Mouse (Mus musculus) WW6 (cell line): Measurements from ENCODE around the gene Tle4.

Experiments
- DNase-seq: peaks from one replicate; pipeline ENCODE4 v3.0.0-alpha.2; 2013; ENCODE audit warnings: low read depth, low spot score

Tle4 gene

DNA sequence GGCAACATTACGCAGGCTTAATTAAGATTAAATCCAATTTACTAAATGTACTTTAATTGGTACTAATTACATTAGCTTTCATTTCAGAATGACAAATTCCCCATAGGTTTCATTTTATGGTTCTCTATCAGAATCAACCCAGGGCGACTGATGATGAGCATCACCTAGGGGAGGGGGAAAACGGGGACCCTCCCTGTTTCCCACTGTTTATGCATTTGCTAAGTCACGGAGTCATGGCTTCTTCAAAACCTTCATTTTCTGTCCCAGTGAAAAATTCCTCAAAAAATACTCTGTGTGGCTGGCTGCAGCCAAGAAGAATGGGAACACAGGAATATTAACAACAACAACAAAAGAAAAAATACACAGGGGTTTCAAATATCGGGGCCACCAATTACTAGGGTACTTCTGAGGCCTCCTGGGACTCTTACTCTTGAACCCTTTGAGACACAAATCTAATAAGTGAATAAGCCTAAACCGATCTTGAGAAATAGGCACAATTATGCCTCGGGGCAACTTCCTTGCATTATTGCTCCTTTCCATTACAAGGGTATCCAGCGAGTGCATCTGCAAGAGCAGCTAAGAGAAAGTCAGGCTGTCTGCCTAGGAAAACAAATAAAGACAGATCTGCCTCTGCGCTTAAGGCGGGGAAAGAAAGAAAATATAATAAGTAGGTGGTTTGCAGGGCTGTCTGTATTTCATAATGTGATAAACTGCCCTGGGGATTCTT, 5.9 kb downstream of the Tle4 start:
- DNase-seq = no peak

DNA sequence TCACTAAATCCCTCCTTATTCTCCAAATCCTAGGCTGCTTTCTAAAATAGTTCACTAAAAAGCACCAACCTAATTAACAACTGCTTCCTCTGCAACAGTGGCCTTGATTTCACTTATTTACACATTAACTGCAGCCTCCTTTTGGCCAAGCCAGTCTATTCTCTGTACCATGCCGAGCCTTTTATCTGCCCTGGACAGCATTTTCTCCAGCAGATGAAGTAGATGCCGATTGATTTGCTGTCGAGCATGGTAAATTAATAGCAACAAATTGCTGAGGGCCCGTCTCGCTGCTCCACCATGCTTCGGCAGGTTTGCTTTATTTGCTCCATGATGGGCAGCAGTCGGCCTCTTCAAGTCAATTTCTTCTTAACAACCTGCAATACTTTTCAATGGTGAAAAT, 7.7 kb downstream of the Tle4 start:
- DNase-seq = no peak

GRCm38 (mm10) chr19:14588221-14589123, 9.4 kb downstream of the Tle4 start:
- no peak for DNase-seq

- no peak for DNase-seq
Observed at GRCm38 (mm10) chr19:14586171-14586570, 11.7 kb downstream of the Tle4 start.

DNA sequence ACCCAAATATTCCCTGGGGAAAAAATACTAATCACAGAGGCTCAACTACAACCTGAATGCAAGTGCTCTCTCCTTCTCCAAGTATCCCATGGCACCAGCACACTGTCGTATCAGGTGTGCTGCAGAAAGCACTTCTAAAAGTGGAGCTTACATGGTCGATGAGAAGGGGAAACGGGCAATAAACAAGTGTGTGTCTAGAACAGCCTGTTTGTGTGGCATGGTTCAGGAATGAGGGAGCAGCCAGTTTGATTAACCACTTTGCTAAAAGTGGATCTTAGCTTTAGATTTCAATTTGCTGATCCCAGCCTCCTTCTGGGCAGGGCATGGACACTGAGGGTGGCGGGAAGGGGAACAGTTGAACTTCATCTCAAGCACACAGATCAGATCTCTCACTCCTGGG, 12.1 kb downstream of the Tle4 start:
- DNase-seq = no peak

GRCm38 (mm10) chr19:14585235-14585634, 12.6 kb downstream of the Tle4 start:
- no peak for DNase-seq

- no peak for DNase-seq
Observed at GRCm38 (mm10) chr19:14578698-14579097, 19.2 kb downstream of the Tle4 start.

DNA sequence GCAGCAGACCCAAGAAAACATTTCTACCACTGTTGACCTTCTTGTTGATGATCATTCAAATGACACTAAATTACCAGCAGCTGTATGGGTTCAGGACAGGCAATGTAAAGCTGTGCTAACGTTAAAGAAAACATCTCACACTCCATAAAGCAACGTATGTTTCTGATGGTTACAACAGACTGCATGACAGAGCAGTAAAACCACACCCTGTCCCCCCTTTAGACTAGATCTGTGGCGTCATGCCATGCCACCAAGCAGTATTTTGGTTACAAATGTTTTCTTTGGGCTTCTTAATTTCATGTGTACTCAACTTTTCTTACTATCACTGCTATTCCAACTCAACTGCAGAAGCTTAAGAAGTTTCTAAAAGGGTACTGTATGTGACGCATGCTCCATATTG, 19.8 kb downstream of the Tle4 start:
- DNase-seq = no peak

DNA sequence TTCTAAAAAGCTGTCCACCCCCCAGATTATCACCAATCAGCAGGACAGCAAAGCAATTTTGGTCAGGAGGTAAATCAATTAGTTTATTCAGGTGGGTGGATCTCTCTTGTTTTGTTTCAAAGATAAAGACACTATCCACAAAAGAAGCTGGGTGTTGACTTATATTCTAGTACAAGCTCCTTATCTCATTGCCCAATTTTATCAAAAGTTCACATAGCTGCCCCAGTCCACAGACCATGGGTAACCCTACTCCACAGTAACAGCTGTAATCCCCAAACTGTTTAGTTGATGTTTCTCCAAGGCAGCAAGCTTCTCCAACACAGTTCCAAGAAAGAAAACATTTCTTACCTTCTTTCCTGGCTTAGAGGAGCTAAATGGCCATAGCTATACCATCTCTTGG, 21.5 kb downstream of the Tle4 start:
- no peak for DNase-seq

- DNase-seq = no peak
Observed at GRCm38 (mm10) chr19:14568879-14569278, 29.0 kb downstream of the Tle4 start.

- no peak for DNase-seq
Observed at GRCm38 (mm10) chr19:14567081-14567480, 30.8 kb downstream of the Tle4 start.

- DNase-seq = no peak
Observed at GRCm38 (mm10) chr19:14566564-14567021, 31.3 kb downstream of the Tle4 start.

GRCm38 (mm10) chr19:14565424-14566069, 32.3 kb downstream of the Tle4 start:
- DNase-seq = no peak

DNA sequence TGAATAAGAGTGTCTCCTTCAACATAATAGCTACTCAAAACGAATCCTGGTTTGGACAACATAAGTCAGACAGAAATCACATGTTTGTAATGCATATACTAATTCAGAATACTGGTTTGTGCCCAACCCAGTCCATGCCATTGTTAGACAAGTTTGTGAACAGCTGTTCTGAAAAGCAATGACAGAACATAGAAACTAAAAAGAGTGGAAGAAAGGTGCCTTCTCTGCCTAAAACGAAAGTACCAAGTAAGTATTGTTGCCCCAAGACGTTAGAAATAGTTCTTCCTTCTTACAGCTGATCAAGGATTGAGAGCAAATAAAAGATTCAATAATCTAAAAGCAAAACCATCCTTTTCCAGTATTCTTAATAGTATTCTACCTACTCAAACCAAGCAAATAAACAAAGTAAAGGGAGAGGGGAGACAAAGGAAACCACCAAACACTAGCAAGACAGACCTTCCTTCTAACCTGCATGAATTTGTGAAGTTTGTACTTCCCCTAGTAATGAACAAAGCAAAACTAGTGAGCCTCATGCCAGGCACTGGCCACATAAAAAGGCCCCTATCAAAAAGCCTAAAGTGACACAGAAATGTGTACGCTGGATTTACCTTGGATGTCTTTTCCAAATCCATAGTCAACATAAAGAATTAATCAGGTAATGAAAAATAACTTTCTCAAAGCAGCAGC, 34.4 kb downstream of the Tle4 start:
- no peak for DNase-seq

- DNase-seq = no peak
Observed at GRCm38 (mm10) chr19:14547871-14548270, 50.0 kb downstream of the Tle4 start.

- no peak for DNase-seq
Observed at GRCm38 (mm10) chr19:14547133-14547842, 50.6 kb downstream of the Tle4 start.

DNA sequence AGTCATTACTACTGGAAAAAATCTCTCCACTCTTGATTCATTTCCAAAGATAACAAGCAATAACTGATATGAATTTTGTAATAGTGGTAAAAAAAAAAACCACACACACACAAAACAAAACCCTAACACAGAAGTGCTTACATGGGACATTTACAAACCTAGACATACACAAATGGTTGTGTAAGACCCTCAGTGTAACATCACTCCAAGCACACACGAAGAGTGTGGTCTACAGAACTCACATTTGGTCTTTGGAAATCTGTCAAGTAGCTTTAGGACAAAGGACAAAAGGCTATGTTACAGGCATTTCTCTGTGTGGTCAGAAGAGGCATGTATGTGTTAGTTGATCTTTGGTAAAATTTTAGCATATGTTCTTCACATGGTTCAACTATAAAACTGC, 52.4 kb downstream of the Tle4 start:
- DNase-seq = no peak

- no peak for DNase-seq
Observed at GRCm38 (mm10) chr19:14543305-14543704, 54.5 kb downstream of the Tle4 start.

DNA sequence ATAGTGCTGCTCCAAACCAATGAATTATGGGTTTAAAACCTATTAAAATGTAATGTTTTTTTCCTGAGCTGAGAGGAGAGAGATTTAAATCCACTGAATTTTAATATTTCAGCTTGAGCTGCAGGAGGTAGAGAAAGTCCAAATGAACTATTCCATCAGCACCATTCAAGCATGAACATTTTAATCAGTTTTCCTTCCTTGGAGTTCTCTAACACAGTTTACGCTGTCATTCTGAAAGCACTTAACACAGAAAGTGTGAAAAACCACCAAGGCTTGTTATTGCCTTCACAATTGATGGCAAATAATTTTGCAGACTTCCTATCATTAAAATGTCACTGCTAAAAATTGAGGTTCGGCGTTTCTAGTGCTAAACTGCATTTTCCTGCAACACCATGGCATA, 57.2 kb downstream of the Tle4 start:
- no peak for DNase-seq

DNA sequence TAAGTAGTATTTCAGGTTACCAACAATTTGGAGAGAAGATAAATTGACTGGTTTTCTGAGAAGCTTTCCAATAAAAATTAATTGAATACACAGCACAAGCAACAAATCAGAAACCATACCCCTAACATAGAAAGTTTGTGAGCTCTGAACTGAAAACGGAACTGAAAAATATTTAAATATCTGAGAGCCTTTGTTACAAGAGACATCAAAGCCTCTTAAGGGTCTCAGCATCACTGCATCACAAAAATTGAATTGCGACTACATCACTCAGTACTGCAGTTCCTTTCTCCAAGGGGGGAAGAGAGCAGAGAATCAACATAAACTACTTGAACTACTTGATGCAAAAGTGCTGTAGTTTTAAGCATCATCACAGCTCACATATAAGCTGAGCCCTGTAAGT, 61.2 kb downstream of the Tle4 start:
- DNase-seq = no peak

DNA sequence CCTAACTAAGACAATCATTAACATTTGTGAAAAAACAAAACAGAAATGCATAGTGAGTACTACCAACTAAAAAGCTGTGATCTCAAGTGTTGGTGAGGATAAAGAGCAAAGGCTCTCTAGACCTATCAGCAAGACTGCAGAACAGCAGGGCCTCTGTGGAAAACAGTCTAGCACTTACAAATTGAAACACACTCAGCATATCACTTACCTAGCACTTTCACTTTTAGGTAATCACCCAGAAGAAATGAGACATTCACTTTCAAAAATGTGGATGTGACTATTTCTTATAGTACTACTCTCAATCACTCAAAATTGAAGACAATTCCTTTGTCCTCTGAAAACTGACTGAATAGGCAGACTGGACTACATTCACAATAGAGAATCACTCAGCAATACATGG, 63.4 kb downstream of the Tle4 start:
- no peak for DNase-seq
